Mouse (Mus musculus) embryonic facial prominence, embryonic 11.5 days (tissue): ENCODE data around the gene Top2a. TPM values are rescaled to one million over a fixed set of nuclear protein-coding genes. Genes with fewer than 3 reads are reported as not detected.

ENCODE experiments used
- ATAC-seq: fragments of 200-750 bp; cut with Nextera tagmentation; replicated peaks from 2 replicates; pipeline ENCODE4 v1.8.0; 2017; ENCODE audit warnings: low read depth; ENCODE audit not compliant: insufficient number of reproducible peaks, low FRiP score, low TSS enrichment
- DNase-seq: peaks from one replicate; pipeline ENCODE4 v3.0.0-alpha.2; 2015; ENCODE audit warnings: low spot score
- H3K27ac ChIP-seq: fragments of 300-500 bp; sonication (generic); replicated peaks from 2 replicates; pipeline ENCODE4 v1.5.1; 2014; ENCODE audit warnings: mild to moderate bottlenecking, low read depth, low read length, control low read depth
- H3K27me3 ChIP-seq: fragments of 300-500 bp; sonication (generic); 2 replicates; pipeline ENCODE4 v1.6.1; 2014; ENCODE audit warnings: mild to moderate bottlenecking, low read length, moderate library complexity, mixed read lengths; ENCODE audit not compliant: control insufficient read depth, insufficient read depth
- H3K36me3 ChIP-seq: fragments of 300-500 bp; sonication (generic); replicated peaks from 2 replicates; pipeline ENCODE4 v1.6.1; 2014; ENCODE audit warnings: low read depth, mild to moderate bottlenecking, low read length, moderate library complexity, mixed read lengths; ENCODE audit not compliant: control insufficient read depth, insufficient read depth
- H3K4me1 ChIP-seq: fragments of 300-500 bp; sonication (generic); 2 replicates; pipeline ENCODE4 v1.6.1; 2014; ENCODE audit warnings: low read length, mixed read lengths; ENCODE audit not compliant: control insufficient read depth, insufficient read depth
- H3K4me2 ChIP-seq: fragments of 300-500 bp; sonication (generic); 2 replicates; pipeline ENCODE4 v1.6.1; 2014; ENCODE audit warnings: low read depth, mild to moderate bottlenecking, control low read depth, low read length, moderate library complexity
- H3K4me3 ChIP-seq: fragments of 300-500 bp; sonication (generic); 2 replicates; pipeline ENCODE4 v1.5.1; 2014; ENCODE audit warnings: low read depth, low read length, control low read depth
- H3K9ac ChIP-seq: fragments of 300-500 bp; sonication (generic); replicated peaks from 2 replicates; pipeline ENCODE4 v1.6.1; 2014; ENCODE audit warnings: mild to moderate bottlenecking, control low read depth, low read length
- H3K9me3 ChIP-seq: fragments of 300-500 bp; sonication (generic); replicated peaks from 2 replicates; pipeline ENCODE4 v1.6.1; 2016; ENCODE audit warnings: mild to moderate bottlenecking, low read length, inconsistent platforms, mixed read lengths; ENCODE audit not compliant: control insufficient read depth
- WGBS: fragments of 180-500 bp; shearing (Covaris S2); extraction: QIAGEN DNeasy Blood & Tissue Kit; methylation state at CpG from one replicate; pipeline ENCODE4 v1.1.7; 2014; 5-methylcytosine and 5-hydroxymethylcytosine counted together
- polyA plus RNA-seq: library from polyadenylated mRNA; unstranded; fragments of >200 nt; fragmentation: Nextera tagmentation; extraction: Ambion mirVana; gene quantifications from 2 replicates; pipeline ENCODE4 v1.2.1, GENCODE M21; 2014

The Top2a gene
- polyA plus RNA-seq, 1 experiment from 2014 or later = 439 TPM

GRCm38 (mm10) chr11:98979356-98979755, 44.6 kb downstream of the Top2a start:
- Histone ChIP-seq H3K36me3 (no peaks in the 10 kb centered on the region), H3K4me2 (no peak overlapping the region), H3K27ac (no peak overlapping the region), H3K9me3 (no peaks in the 10 kb centered on the region), H3K27me3 (peaks cover 12% of the 10 kb centered on the region; the same call in 1 of the 2 replicates), H3K9ac (no peak overlapping the region), H3K4me3 (no peak overlapping the region), H3K4me1 (peaks cover 7% of the 10 kb centered on the region)
- no peak for ATAC-seq
- no peak for DNase-seq
- 88% methylated on average over 4 of the region's 5 CpGs for WGBS

DNA sequence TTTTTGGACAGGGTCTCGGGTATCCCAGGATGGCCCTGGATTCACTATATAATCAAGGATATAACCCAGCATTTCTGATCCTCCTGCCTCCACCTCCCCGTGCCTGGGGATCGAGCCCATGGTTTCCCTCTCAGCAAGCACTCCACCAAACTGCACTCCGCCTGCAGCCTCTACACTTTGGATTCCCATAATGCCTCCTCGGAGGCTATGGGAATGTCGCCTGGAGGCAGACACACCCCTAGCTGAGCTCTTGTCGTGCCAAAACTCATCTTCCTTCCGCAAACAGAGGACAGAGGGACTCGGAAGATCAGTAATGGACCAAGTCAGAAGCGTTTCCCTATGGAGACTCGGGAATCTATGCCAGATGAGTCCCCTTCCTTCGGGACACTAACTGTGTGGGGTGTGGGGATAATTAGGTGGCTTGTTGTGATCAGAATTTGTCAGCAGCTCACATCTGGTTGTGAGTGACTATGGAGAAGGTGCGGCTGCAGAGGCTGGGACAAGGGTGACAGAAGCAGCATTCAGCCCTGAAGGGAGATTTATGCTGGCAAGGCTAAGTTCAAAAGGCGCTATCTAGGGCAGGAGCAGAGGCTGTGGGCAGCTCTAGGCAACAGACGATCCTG, 45.4 kb downstream of the Top2a start:
- Histone ChIP-seq H3K9ac (no peak overlapping the region), H3K9me3 (no peaks in the 10 kb centered on the region), H3K4me1 (peaks cover 7% of the 10 kb centered on the region), H3K36me3 (no peaks in the 10 kb centered on the region; the same call in 1 of the 2 replicates), H3K4me2 (no peak overlapping the region), H3K27ac (no peak overlapping the region), H3K27me3 (peaks cover 12% of the 10 kb centered on the region; the same call in 1 of the 2 replicates), H3K4me3 (no peak overlapping the region)
- WGBS = 57% methylated on average over 15 of the region's 15 CpGs
- no peak for ATAC-seq
- DNase-seq = no peak

- no peak overlapping the region for H3K9ac ChIP-seq
- H3K9me3 ChIP-seq = no peaks in the 10 kb centered on the region
- H3K4me1 ChIP-seq = no peaks in the 10 kb centered on the region
- H3K36me3 ChIP-seq = peaks cover 3% of the 10 kb centered on the region
- H3K27ac ChIP-seq = no peak overlapping the region
- DNase-seq = peak; percentile 85
- WGBS = 60% methylated on average over 5 of the region's 5 CpGs
- H3K4me3 ChIP-seq = no peak overlapping the region
- H3K4me2 ChIP-seq = no peak overlapping the region
- ATAC-seq = no peak
- H3K27me3 ChIP-seq = no peaks in the 10 kb centered on the region
Observed at GRCm38 (mm10) chr11:98974871-98975719, 48.9 kb downstream of the Top2a start.

DNA sequence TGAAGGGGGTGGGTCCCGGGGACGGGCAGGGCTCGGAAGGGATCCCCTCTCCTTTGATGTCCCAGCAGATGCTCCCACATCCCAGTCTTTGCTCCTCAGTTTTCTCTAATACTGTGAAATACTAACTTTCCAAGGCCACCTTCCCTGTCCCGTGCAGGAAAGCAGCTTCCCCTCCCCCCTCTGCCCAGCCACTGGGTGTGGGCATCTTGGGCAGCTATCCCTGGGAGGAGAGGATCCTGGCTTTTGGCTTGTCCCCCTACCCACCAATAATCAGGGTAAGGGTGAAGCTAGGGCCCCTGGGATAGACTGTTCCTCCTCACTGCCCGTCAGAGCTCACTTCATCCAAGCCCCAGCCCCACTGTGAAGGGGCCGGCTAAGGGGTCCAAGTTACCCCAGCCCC, 49.8 kb downstream of the Top2a start:
- Histone ChIP-seq H3K27ac (no peak overlapping the region), H3K36me3 (peaks cover 3% of the 10 kb centered on the region), H3K27me3 (no peaks in the 10 kb centered on the region), H3K9ac (no peak overlapping the region), H3K4me2 (no peak overlapping the region), H3K4me3 (no peak overlapping the region), H3K4me1 (peaks cover 4% of the 10 kb centered on the region; the same call in 1 of the 2 replicates), H3K9me3 (no peaks in the 10 kb centered on the region)
- ATAC-seq (no peak), DNase-seq (no peak)
- WGBS = 79% methylated on average over 6 of the region's 6 CpGs

DNA sequence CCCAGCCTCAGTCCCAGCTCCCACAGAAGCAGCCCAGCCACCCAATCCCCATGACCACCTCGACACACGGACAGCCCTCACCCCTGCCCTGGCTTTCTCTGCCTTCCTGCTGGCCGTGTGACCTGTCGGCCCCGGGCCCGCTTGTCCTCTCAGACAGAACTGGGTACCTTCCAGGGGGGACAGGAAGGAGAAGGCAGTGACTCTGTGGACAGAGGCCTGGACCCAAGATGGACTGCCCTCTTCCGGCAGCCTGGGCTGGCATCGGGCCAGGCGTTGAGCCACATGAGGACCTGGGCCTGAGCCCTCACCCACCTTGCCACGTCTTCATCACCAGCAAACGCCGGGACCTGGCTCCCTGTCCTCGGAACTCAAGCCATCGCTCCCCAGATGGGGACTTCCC, 50.4 kb downstream of the Top2a start:
- H3K4me2 ChIP-seq = no peak overlapping the region
- no peaks in the 10 kb centered on the region for H3K27me3 ChIP-seq
- H3K9ac ChIP-seq = no peak overlapping the region
- H3K4me3 ChIP-seq = no peak overlapping the region
- H3K4me1 ChIP-seq = peaks cover 10% of the 10 kb centered on the region; the same call in 1 of the 2 replicates
- WGBS = 92% methylated on average over 14 of the region's 14 CpGs
- H3K27ac ChIP-seq = no peak overlapping the region
- peaks cover 3% of the 10 kb centered on the region for H3K36me3 ChIP-seq
- DNase-seq = no peak
- ATAC-seq = no peak
- no peaks in the 10 kb centered on the region for H3K9me3 ChIP-seq

DNA sequence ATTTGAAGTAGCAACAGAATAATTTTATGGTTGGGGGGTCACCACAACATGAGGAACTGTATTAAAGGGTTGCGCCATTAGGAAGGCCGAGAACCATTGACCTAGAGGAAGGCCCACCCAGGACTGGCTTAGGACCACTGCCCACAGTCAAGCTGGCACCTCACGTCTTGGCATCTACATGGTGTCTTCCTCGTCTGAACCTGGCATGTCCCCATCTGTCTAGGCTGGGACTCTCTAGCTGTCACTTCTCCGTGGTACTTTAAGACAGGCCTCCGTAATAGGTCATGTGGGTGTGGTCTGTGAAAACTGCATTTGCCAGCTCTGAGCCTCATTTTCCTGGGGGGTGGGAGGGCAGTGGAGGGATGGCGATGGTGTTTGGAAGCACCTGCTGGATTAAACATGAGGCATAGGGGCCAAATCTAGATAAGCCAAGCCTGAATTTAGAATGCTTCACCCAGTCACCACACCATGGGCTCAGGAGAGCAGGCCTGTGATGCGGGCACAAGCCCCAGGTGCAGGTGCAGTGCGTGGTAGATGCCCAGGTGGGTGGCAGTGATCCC, 51.1 kb downstream of the Top2a start:
- H3K27me3 ChIP-seq = no peaks in the 10 kb centered on the region
- H3K9me3 ChIP-seq = no peaks in the 10 kb centered on the region
- no peak overlapping the region for H3K4me2 ChIP-seq
- WGBS = 95% methylated on average over 9 of the region's 9 CpGs
- H3K27ac ChIP-seq = no peak overlapping the region
- DNase-seq (no peak), ATAC-seq (no peak)
- peaks cover 15% of the 10 kb centered on the region for H3K4me1 ChIP-seq
- H3K36me3 ChIP-seq = peaks cover 3% of the 10 kb centered on the region
- no peak overlapping the region for H3K9ac ChIP-seq
- no peak overlapping the region for H3K4me3 ChIP-seq

DNA sequence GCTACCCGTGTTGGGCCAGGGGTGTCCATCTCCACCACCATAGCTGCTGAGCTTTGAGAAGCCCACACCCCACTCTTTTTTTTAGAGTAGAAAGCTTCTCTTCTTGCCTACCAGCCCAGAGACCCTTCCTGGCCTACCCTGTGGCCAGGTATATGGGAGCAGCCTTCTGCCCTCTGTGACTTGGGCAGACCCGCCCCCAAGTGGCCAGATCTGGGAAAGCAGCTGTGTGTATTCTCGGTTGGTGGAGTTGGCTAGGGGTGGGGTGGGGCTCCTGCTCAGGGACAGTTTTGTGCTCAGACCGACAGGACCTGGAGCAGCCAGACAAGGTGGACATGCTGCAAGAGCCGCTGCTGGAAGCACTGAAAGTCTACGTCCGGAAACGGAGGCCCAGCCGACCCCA, 51.8 kb downstream of the Top2a start:
- peaks cover 3% of the 10 kb centered on the region for H3K36me3 ChIP-seq
- WGBS = 53% methylated on average over 9 of the region's 9 CpGs

More for the DNA sequence above, 51.8 kb downstream of the Top2a start:
- peak; percentile 86 for DNase-seq
- Histone ChIP-seq H3K4me2 (no peak overlapping the region), H3K4me1 (peaks cover 16% of the 10 kb centered on the region), H3K27me3 (no peaks in the 10 kb centered on the region), H3K9ac (no peak overlapping the region), H3K4me3 (no peak overlapping the region), H3K27ac (no peak overlapping the region), H3K9me3 (no peaks in the 10 kb centered on the region)
- ATAC-seq = 0 out of 2 replicates have a peak, but pooled peaks have one; percentile 8
